Mouse (Mus musculus): Measurements from ENCODE around the gene Hacl1.

Hacl1 gene

DNA sequence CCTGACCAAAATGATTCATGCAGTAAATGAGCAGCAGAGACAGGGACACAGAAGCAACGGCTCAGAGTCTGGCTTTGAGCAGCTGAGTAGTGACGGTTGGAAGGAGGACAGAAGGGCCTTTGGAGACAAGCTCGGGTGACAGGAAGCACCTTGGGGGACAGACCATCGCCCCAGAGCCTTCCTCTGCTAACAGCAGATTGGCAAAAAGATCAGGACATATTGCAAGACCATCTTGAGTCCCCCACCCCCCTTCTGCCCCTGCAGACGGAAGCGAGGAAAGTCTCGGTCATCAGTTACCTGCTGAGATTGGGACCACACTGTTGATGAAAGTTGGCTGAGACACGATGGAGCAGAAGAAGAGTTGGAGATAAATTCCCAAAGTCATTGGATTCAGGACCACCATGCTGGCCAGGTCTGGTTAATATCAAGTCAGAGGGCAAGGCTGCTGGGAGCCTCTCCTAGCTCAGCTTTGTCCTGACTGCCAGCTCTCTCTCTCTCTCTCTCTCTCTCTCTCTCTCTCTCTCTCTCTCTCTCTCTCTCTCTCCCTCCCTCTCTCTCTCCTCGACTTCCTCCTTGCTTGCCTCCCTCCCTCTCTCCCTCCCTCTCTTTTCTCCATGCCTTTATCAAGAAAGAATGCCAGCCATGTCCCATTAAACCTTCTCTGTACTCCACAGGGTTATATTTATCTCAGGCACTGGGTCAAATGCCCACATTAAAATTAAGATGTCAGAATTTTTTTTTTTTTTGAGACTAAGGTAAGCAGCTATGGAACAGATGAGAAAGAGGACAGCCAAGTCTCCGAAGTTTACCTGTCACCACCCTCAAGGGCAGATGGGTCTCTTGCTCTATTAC is 64.0 kb downstream of the Hacl1 start:
- no peak for DNase-seq (ENCODE audit: low spot score)

DNA sequence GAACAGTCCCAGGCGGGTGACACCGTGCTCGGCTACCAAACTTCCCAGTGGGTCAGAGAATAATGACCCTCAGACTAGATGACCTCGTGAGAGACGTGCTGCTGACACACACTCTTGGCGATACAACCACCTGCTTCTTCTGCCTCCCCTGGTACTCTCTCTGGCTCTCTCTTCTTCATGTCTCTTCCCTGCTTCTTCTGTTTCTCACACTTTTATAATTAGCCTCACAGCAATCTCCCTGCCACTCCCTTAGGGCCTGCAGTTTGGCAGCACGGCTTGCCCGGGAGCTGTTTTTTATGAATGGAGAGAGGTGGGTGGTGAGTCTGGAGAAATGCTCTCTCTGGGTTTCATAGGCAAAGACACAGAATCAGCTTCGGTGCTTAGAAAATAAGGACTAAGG is 65.2 kb downstream of the Hacl1 start:
- DNase-seq (ENCODE audit: low spot score) = no peak

DNA sequence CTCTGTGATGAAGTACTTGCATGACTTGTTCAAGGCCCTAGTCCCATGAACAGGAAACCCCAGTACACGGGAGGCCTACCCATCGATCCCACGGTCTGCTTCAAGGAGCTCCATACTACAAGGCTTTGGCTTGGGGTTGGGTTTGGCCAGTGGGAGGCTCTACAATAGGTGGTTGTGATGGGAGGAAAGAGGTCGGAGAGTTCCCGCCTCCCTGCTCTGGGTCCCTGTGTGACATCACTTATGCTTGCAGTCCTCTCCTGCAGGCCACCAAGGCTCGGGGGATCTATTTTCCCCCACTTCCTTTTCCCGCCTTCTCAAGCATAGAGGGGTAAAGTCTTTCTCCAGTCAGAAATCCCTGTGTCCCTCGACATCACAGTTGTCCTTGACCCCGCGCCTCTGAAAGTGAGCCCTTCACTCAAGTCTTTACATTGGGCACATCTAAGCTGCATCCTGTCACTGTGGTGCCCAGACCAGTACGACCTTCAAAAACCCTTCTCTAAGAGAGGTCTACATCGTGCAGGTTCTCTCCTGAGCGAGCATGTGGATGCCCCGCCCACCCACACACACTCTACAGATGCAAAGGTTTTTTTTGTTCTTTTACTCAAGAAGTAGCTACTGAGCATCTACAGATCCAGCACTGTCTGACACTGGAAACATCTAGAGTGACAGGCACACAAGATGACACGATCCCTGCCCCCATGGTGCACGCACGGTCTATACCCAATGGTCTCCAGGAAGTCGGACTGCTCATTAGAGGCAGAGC is 66.0 kb downstream of the Hacl1 start:
- DNase-seq (ENCODE audit: low spot score) = no peak

DNA sequence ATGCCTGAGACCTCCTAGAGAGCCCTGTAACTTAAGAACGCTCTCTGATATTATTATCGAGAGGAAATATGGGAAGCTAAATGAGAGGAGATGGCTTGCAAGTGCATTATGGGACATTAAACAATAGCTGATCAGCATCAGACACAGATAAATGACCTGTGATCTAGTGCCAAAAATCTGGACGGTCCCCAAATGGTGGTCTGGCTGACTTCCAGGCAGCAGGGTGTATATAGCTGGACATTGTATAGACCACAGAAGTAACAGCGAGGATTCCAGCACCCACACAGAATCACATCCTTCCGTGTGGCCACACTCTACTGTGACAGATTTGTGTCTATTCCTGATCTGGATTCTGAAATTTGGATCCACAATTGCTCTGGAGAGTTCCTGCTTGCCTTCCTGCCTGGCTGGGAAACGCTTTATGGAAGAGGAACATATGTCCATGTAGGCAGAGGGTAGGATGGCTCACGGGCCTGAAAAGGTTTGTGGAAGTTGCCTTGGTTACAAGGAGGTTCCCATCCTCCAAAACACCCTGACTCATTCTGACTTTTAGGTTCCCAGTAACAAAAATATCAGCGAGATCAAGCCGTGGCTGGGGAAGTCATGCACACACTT is 68.4 kb downstream of the Hacl1 start:
- no peak for DNase-seq (ENCODE audit: low spot score)

DNA sequence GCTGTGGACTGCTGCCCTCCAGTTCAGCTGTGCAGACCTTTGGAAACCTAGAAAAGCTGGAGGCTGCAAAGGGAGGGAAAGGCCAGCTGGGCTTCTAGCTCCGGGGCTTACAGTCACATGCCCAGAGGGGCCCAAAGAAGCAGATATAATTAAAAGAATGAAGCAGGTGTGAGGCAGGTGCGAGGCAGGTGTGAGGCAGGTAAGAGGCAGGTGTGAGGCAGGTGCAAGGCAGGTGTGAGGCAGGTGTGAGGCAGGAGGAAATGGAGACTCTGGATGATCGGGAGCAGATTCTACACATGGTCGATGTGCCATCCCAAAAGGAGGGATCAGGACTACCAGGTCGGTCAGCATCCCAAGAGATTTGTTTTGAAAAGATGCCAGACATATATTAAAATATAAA is 69.7 kb downstream of the Hacl1 start:
- no peak for DNase-seq (ENCODE audit: low spot score)

DNA sequence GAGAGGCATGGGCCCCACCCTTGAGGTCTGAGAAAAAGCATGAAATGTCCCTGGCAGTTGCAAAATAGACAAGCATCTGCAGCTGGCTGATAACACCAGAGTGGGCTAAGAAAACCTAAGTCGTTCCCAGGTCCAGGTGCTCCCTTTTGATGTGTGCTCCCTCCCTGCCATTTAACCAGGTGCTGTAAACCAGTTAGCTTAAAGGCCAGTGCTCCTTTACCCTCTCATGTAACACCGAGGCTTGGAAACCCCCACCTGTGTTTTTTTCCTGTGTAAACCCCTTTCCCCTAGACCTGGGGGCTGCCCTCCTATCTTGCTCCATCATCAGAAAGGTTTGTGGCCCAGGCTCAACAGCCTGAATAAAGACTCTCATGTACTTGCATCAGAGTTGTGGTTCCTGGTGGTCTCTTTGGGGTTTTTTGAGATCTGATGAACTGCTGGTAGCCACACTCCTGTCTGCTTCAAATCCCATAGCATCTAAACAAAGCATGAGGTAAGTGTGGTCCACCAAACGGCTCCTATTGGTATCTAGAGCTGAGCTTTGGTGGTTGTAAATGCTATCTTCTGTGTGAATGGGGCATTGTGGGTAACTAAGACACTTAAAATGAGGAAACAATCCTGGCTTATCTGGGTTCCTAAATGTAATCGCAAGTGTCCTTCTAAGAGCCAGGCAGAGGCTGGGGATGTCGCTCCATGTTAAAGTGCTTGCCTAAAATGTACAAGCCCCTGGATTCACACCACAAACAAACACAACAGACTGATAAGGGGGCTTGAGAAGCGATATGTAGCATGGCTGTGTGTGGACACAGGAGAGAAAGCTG is 70.7 kb downstream of the Hacl1 start:
- no peak for DNase-seq (ENCODE audit: low spot score)

DNA sequence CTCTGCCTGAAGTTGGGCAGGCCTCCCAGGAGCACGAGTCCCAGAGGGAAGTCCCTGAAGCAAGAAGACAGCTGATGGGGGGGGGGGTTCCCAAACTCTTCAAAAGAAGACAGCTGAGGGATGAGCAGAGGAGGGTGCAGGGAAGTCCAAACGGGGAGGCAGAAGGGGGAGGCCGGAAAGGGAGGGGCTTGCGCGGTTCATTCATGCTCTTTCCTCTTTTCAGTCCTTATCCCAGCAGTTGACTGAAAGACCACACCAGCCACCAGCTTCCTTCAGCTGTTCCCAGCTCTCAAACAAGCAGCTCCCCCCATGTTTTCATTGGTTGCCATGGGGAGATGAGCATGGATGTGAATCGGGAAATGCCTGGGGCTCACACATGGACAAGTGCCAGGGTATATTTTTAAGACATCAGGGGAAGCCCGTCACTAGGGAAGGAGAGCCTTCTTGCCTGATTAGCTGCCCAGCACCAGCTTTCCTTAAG is 71.9 kb downstream of the Hacl1 start:
- peak; percentile 20 for DNase-seq (ENCODE audit: low spot score)

DNA sequence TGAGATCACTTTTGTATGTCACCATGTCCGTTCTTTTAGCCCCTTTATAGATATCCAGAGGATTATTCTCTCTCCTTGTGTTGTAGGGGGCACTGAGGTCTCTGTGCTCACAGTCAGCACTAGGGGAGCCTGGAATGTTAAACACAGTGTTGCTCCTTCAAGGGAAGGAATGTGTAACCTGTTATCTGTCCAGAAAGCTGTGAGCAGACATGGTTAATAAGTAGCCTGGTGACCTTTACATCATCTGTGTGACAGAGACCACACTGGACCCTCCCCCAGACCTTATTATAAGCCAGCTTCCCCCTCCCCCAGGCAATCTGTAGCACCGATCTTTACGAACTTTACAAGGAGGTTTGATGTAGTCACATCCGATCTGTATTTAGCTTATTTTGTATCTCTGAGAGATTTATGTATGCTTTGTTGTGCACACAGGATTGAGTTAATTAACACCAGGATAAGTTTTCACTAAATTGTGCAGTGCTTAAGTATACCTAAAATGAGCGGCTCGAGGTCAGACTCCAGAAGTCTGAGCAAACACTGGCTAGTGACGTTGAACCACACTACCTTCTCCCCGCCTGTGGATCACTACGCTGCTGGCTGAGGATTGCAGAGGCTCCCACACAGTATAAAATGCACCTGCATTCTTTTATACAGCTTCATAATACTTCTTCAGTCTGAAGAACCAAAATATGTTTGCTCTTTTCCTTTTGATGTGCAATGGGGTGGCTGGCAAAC is 75.4 kb downstream of the Hacl1 start:
- no peak for DNase-seq (ENCODE audit: low spot score)

DNA sequence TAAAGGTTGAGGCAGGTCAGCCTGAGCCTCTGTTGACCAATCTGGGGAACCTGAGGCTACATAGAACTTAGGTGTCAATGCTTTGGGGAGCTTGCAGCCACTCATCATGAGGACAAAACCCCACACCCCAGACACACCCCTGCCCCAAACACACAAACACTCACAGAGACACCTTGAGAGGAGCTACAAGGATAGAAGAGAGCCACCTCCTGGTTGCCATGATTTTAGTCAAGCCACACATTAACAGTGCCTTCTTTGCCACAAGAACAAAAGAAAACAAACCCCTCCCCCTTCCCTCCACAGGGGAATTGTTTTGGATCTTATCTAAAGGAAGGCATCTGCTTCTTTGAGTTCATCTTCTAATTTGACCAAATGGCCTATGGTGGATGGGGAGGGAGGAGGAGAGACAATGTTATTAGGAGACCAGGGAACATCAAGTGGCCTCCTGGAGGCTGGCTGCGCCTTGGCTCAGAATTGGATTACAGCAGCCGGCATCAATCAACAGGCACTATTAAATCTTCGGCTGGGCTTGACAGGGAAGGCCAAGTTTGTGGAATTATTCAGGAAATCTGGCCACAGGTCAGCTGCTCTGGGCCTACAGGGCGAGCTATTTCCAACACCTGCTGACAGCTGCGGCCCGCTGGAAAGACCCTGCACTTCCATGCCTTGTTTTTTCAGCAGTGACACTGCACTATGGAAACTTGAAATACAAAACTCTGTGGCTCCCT is 76.5 kb downstream of the Hacl1 start:
- DNase-seq (ENCODE audit: low spot score) = peak; percentile 77

DNA sequence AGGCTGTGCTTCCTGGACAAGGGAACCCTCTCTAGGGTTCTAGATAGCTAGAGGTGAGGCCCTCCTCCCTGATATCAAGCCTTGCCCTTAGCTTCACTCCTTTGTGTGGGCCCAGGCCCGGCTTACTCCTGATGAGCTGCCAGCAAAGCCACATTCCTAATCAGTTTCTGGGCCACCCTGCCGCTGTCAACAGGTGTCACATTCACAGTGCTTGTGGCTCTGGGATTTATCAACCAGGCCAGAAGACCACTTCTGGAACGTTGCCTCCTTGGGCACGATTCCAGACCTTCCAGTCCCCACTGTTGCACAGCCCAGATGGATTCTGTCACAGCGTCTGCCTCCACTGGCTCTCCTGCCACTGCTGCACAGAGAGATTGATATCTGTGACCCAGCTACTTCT is 80.2 kb downstream of the Hacl1 start:
- DNase-seq (ENCODE audit: low spot score) = no peak

DNA sequence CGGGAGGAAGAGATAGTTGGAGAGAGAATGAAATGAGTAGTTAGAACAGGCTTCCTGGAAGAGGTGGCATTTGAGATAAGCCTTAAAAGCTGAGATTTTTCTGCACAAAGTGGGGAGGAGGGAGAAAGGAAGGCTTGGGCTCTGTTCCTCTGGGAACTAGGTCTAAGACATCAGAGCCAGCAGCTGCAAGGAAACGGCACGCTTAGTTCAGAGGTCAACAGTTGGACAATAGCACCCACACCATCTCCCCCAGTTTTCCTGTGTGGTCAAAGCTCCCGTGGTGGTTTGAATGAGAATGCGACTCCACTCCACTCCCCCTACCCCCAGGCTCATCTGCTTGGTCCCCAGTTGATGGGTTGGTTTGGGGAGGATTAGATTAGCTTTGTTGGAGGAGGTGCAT is 81.9 kb downstream of the Hacl1 start:
- DNase-seq (ENCODE audit: low spot score) = no peak

DNA sequence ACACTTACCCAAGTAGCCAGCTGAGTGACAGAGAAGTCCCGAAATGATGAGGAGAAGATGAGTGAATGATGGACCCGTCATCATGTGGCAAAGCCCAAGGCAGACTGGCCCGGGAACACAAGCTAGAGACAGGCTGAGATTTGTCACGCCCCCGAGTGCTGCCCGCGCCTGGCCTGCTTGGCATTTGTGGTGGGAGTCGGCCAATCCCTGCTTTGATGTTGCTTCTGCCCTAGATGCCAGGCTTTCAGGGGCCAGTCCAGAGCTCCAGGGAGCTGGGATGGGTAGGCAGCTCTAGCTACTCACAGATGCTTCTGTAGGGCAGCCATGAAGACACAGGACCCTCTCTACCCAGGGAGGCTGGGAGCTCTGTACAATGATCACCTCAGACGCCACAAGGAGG is 83.3 kb downstream of the Hacl1 start:
- DNase-seq (ENCODE audit: low spot score) = no peak

DNA sequence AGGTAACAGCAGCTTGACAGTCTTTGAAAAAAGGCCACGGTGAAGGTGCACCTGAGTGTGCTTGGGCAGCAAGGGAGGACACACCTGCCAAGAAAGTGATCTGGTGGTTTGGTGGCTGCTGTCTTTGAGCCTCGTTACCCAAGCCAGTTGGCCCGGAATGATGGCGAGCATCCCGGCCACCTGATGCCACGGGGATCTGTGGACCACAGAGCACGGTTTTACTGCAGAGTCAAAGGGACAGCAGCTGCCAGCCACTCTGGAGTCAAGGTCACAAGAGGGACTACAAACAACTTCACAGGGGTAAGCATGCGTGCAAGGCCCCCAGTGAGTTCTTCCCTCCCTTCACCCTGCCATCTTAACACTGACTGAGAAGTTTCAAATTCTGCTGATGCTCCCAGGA is 83.8 kb downstream of the Hacl1 start:
- no peak for DNase-seq (ENCODE audit: low spot score)

DNA sequence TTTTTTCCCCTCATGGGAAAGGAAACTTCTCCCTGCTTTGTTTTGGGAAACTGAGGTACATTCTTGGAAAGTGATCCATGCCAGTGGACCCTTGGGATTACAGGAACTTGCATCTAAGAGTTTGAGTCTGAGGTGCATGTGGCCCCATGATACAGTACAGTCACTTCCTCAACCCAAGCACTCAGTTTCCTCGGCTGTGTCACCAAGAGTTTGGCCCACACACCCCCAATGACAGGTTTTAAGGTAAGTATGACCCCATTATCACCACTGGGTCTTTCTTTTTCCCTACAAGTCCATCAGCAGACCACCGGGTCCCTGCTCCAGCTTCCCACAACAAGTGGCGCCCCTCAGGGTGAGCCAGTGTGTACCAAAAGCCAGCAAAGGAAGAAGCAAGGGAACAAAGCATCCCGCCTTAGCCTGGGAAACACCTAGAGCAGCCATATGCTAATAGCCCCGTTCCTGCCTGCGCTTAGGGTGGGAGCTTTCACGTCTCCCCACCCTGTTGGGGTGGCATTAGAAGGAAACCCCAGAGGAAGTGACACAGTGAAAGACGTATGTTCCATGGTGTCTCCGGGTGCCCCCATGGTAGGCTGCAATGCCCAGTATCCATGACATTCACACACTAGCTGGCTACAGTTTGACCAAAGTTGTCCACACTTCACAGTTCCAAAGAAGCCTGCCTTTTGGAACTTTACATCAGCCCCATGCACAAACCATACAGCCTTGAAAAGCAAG is 84.4 kb downstream of the Hacl1 start:
- DNase-seq (ENCODE audit: low spot score) = no peak

DNA sequence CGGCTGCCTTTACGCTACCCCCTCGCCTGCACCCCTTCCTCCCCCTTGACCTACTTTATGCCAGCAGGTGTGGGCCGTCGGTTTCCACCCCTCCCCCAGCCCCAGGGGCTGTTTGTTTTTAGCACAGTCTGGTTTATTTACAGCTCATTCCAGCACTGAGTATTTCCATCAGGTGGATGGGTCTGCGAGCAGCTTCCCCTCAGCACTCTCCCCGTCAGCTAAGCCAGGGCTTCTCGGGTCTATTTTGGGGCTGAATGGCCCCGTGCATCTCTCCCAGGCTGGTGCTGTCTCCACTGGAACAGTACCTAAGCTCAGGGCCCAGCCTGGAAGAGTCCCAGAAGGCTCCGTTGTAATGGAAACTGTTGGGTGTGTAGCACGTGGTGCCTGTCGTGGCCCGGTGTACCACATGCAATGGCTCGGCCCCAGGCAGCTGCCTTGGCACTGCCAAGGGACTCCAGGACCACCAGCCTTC is 85.1 kb downstream of the Hacl1 start:
- DNase-seq (ENCODE audit: low spot score) = no peak

DNA sequence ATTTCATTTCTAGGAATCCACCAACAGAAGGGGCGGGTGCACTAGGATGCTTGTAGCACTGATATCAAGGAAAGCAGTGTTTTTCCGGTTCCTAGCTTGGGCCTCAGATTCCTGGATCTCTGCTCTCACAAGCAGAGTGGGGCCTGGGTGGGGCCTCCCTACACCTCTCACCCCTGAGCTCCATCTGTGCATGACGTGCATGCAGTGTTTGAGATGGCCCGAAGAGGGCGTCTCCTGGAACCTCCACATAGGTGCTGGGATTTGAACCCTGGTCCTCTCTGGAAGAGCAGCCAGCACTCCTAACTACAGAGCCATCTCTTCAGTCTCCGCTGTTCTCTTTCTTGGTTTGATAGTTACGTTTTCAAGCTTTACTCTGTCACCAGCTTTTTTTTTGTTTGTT is 86.1 kb downstream of the Hacl1 start:
- DNase-seq (ENCODE audit: low spot score) = no peak
